Mouse (Mus musculus): ENCODE results near the gene Rgs3. TPM values are rescaled to one million over a fixed set of nuclear protein-coding genes. Genes with fewer than 3 reads are reported as not detected.

Gene Rgs3
- polyA plus RNA-seq, 1 experiment from 2014 or later, result 37.0 TPM

DNA sequence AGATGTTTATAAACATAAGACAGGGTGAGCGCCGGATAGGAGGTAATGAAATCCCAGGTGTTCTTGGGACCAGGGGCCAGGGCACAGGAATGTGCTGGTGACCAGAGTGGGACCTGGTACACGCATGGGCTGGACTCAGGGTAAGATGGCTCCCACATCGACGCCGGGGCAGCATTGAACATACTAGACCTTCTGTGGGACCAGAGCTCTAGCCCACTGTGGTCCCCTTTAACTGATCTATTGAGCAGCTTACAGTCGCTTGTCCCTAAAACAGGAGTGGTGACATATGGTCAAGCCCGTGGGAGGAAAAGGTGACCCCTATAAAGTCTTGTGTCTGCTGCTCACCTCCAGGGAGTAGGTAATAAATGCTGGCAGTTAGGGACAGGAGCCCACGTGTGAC is 61.5 kb downstream of the Rgs3 start:
- Histone ChIP-seq H3K27ac (ENCODE audit: low read depth) (peak overlapping the region; percentile 76), H3K27me3 (ENCODE audit: insufficient read depth, low read length) (no peaks in the 10 kb centered on the region), H3K36me3 (ENCODE audit: insufficient read depth) (peaks cover 3% of the 10 kb centered on the region; the same call in 1 of the 2 replicates), H3K4me3 (ENCODE audit: low read depth, low read length) (peak overlapping the region; percentile 29), H3K9me3 (ENCODE audit: low read depth, low read length) (no peaks in the 10 kb centered on the region), H3K4me1 (ENCODE audit: insufficient read depth) (peaks cover 14% of the 10 kb centered on the region), H3K9ac (0 out of 2 replicates have a peak overlapping the region, but pooled peaks have one; percentile 29), H3K4me2 (peak overlapping the region; percentile 52)
- ATAC-seq (ENCODE audit: insufficient read depth), result no peak
- TF ChIP-seq CTCF (IDR thresholded peaks at IDR 0.05; ENCODE audit: low read depth), result no peak
- 77% methylated on average over 9 of the region's 9 CpGs for WGBS
- DNase-seq, result no peak

DNA sequence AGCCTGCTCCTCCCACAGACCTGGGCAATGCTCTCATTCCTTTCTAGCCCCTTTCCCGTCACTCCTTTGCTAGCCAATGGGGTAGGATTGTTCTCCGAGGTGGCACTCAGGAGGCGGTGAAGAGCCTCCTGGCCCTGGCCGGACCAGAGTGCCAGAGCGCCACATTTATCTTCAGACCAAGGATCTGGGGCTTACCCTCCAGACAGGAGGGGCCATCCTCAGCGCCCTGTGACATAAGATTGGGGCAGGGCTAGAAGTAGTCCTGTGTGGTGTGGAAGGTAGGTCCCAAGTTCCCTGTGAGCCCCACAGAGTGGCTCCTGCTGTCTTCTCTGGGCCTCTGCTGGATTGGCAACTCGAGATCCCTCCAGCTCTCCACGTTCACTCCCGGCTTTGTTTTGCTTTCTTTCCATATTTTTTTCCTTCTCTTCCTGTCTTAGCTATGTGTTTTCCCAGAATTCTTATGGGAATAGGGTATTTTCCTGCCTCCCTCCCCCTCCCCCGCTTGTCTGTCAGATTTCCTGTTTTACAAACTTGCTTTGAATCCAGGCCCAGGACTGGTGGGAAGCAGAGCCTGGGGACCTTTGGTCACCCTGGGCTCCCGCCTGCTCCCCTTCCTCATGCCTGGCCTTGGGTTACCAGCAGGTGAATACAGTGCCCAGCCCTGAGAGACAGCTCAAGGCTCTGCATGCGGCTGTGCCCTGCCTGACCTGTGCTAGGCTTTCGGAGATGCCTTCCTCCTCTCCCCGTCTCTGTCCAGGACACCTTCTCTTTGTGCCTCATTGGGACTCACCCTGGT is 62.4 kb downstream of the Rgs3 start:
- Histone ChIP-seq H3K9me3 (ENCODE audit: low read depth, low read length) (no peaks in the 10 kb centered on the region), H3K27ac (ENCODE audit: low read depth) (peak overlapping the region; percentile 76; the same call in 1 of the 2 replicates), H3K36me3 (ENCODE audit: insufficient read depth) (peaks cover 3% of the 10 kb centered on the region; the same call in 1 of the 2 replicates), H3K27me3 (ENCODE audit: insufficient read depth, low read length) (no peaks in the 10 kb centered on the region), H3K4me2 (peak overlapping the region; percentile 52), H3K4me1 (ENCODE audit: insufficient read depth) (peaks cover 16% of the 10 kb centered on the region), H3K4me3 (ENCODE audit: low read depth, low read length) (peak overlapping the region; percentile 29), H3K9ac (peak overlapping the region; percentile 29)
- TF ChIP-seq CTCF (IDR thresholded peaks at IDR 0.05; ENCODE audit: low read depth), result no peak
- 47% methylated on average over 14 of the region's 14 CpGs for WGBS
- DNase-seq, result peak; percentile 59
- 0 out of 2 replicates have a peak, but pooled peaks have one; percentile 15 for ATAC-seq (ENCODE audit: insufficient read depth)

DNA sequence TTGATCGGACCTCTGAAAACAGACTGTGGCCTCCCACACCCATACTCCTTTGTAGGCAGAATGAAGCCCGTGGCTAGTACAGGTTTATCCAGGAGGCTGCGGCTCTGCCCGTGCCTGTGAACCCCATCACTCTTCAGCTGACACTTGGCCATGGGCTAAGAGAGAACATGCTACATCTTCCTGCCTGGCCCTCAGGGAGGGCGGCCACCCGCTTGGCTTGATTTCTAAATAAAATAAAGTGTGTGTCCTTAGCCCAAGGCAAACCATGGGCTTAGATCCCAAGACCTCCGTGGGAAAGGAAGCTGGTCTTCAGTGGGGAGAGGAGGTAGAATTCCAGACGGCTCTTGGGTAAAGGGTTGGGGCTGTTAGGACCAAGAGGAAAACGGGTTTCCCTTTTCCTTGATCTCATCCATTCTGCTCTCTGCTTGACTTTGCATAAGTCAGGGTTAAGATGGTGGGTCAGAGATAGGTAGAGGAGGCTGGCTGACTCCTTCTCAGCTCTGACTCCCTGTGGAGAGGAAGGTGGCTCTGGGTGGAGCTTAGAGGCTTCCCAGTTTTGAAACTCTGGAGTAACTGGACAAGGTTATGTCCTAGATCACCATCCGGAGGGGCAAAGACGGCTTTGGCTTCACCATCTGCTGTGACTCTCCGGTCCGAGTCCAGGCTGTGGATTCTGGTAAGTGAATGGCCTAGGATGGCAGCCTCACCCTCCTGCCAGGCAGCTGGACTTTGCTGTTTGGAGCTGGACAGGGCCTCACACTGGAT is 63.8 kb downstream of the Rgs3 start:
- Histone ChIP-seq H3K4me1 (ENCODE audit: insufficient read depth) (peaks cover 28% of the 10 kb centered on the region), H3K27ac (ENCODE audit: low read depth) (peak overlapping the region; percentile 15; the same call in 1 of the 2 replicates), H3K36me3 (ENCODE audit: insufficient read depth) (peaks cover 3% of the 10 kb centered on the region; the same call in 1 of the 2 replicates), H3K9ac (no peak overlapping the region), H3K4me3 (ENCODE audit: low read depth, low read length) (no peak overlapping the region), H3K9me3 (ENCODE audit: low read depth, low read length) (no peaks in the 10 kb centered on the region), H3K4me2 (peak overlapping the region; percentile 52), H3K27me3 (ENCODE audit: insufficient read depth, low read length) (no peaks in the 10 kb centered on the region)
- ATAC-seq (ENCODE audit: insufficient read depth) (no peak), DNase-seq (no peak)
- WGBS, result 59% methylated on average over 13 of the region's 13 CpGs
- no peak for TF ChIP-seq CTCF (IDR thresholded peaks at IDR 0.05; ENCODE audit: low read depth)

DNA sequence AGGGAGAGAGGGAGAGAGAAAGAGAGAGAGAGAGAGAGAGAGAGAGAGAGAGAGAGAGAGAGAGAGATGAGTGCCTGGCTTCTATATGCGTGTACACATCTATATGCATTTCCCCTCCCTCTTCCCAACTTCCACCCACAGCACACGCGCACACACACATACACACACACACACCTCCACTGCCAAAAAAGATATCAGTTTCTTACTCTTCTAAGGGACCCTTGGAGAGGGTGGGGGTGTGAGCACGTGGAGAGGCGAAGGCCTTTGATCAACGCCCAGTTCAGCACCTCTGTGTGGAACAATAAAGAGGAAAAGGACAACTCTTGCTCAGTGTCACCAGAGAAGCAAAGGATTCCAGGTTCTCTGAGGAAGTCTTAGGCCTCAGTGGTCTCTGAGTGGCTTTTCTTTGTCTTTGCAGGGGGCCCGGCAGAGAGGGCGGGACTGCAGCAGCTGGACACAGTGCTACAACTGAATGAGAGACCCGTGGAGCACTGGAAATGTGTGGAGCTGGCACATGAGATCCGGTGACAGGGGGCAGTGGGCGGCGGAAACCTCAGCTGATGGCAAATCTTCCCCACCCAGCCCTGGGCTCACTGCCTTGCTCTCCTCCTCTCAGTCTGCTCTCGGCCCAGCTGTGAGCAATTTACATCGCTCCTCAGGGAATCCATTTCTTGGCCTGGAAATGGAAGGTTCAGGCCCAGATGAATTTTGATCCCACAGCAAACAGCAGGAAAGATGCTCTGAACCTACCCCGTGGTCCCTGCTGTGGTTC is 65.2 kb downstream of the Rgs3 start:
- Histone ChIP-seq H3K4me2 (no peak overlapping the region), H3K9me3 (ENCODE audit: low read depth, low read length) (no peaks in the 10 kb centered on the region), H3K9ac (peak overlapping the region; percentile 13; the same call in 1 of the 2 replicates), H3K27ac (ENCODE audit: low read depth) (peak overlapping the region; percentile 69; the same call in 1 of the 2 replicates), H3K4me3 (ENCODE audit: low read depth, low read length) (no peak overlapping the region), H3K27me3 (ENCODE audit: insufficient read depth, low read length) (no peaks in the 10 kb centered on the region), H3K4me1 (ENCODE audit: insufficient read depth) (peaks cover 28% of the 10 kb centered on the region), H3K36me3 (ENCODE audit: insufficient read depth) (peaks cover 3% of the 10 kb centered on the region; the same call in 1 of the 2 replicates)
- ATAC-seq (ENCODE audit: insufficient read depth) (peak; percentile 29; the same call in 1 of the 2 replicates), DNase-seq (peak; percentile 58)
- TF ChIP-seq CTCF (IDR thresholded peaks at IDR 0.05; ENCODE audit: low read depth), result no peak
- 44% methylated on average over 15 of the region's 15 CpGs for WGBS

DNA sequence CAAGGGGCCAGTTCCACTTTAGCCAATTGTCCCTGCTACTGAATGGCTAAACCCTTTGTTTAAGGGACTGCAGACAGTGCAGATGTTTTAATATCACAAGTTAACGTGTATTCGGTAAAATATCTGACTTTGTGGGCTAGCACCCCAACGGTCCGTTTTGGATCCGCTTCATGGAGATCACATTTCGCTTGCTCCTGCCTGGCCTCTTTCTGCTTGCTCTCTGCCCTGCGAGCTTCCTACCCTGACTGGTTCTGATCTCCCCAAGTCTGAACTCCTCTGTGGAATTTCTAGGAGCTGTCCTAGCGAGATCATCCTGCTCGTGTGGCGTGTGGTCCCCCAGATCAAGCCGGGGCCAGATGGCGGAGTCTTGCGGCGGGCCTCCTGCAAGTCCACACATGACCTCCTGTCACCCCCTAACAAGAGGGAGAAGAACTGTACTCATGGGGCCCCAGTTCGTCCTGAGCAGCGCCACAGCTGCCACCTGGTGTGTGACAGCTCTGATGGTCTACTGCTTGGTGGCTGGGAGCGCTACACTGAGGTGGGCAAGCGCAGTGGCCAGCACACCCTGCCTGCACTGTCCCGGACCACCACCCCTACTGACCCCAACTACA is 65.9 kb downstream of the Rgs3 start:
- H3K27me3 ChIP-seq (ENCODE audit: insufficient read depth, low read length), result no peaks in the 10 kb centered on the region
- ATAC-seq (ENCODE audit: insufficient read depth) (no peak; the same call in 1 of the 2 replicates), DNase-seq (no peak)
- no peak for TF ChIP-seq CTCF (IDR thresholded peaks at IDR 0.05; ENCODE audit: low read depth)
- WGBS, result 72% methylated on average over 19 of the region's 19 CpGs
- H3K9me3 ChIP-seq (ENCODE audit: low read depth, low read length), result no peaks in the 10 kb centered on the region
- H3K9ac ChIP-seq, result no peak overlapping the region
- H3K4me1 ChIP-seq (ENCODE audit: insufficient read depth), result peaks cover 28% of the 10 kb centered on the region
- no peak overlapping the region for H3K4me2 ChIP-seq
- H3K4me3 ChIP-seq (ENCODE audit: low read depth, low read length), result no peak overlapping the region
- peak overlapping the region; percentile 69; the same call in 1 of the 2 replicates for H3K27ac ChIP-seq (ENCODE audit: low read depth)
- H3K36me3 ChIP-seq (ENCODE audit: insufficient read depth), result peaks cover 3% of the 10 kb centered on the region; the same call in 1 of the 2 replicates

Measured in lung, embryonic 14.5 days (tissue).